Mouse (Mus musculus) cortical plate, adult 2 months (tissue): ENCODE measurements around the gene Map4k1. TPM values are rescaled to one million over a fixed set of nuclear protein-coding genes. Genes with fewer than 3 reads are reported as not detected.

Source experiments
- H3K27ac ChIP-seq: fragments of 200-500 bp; 2 replicates; pipeline ENCODE4 v1.5.1; 2012; ENCODE audit warnings: low read length, control low read depth, inconsistent platforms; ENCODE audit not compliant: insufficient read depth
- H3K4me1 ChIP-seq: fragments of 200-500 bp; 2 replicates; pipeline ENCODE4 v1.6.1; 2011; ENCODE audit warnings: low read length; ENCODE audit not compliant: control insufficient read depth, insufficient read depth
- H3K4me3 ChIP-seq: fragments of 200-500 bp; 2 replicates; pipeline ENCODE4 v1.5.1; 2011; ENCODE audit warnings: mild to moderate bottlenecking, low read length, control low read depth; ENCODE audit not compliant: insufficient read depth
- CTCF ChIP-seq: fragments of 200-500 bp; IDR thresholded peaks from 2 replicates; pipeline ENCODE4 v1.5.1; 2011; ENCODE audit warnings: mild to moderate bottlenecking, control low read depth, low read length; ENCODE audit not compliant: insufficient read depth; ENCODE audit errors: extremely low read depth
- POLR2A ChIP-seq: fragments of 200-500 bp; IDR thresholded peaks from 2 replicates; pipeline ENCODE4 v1.6.1; 2011; ENCODE audit warnings: mild to moderate bottlenecking, low read length, control low read depth; ENCODE audit not compliant: insufficient read depth; ENCODE audit errors: extremely low read depth
- polyA plus RNA-seq: library from polyadenylated mRNA; depleted of rRNA; stranded (reverse); fragments of >200 nt; gene quantifications from 2 replicates; pipeline ENCODE4 v1.2.3, GENCODE M21; 2012

The Map4k1 gene
- polyA plus RNA-seq, 1 experiment: 2.2 TPM

DNA sequence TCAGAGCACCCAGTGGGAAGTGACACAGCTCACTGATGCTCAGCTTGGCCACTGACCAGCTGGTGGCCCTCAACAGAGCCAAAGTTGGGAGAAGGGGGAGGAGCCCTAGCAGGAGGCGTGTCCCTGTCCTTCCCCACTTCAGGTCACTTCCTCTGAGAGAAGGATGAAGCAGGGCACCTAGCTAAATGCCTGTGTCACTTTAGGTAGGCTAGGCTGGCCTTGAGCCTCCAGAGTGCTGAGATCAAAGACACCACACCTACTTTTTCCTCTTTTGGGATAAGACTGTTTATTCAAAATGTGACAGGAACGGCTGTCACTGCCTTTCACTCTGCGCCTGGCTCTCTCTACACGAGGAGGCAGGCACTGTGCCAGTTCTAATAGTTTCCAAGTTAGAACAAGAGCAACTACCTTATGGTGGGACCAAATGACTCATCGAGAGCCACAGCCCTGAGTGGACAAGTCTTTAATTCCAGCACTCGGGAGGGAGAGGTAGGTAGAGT is 10.0 kb upstream of the Map4k1 start:
- no peaks in the 10 kb centered on the region for H3K4me1 ChIP-seq
- TF ChIP-seq POLR2A (no peak), CTCF (no peak)
- H3K27ac ChIP-seq: no peak overlapping the region
- no peak overlapping the region for H3K4me3 ChIP-seq

DNA sequence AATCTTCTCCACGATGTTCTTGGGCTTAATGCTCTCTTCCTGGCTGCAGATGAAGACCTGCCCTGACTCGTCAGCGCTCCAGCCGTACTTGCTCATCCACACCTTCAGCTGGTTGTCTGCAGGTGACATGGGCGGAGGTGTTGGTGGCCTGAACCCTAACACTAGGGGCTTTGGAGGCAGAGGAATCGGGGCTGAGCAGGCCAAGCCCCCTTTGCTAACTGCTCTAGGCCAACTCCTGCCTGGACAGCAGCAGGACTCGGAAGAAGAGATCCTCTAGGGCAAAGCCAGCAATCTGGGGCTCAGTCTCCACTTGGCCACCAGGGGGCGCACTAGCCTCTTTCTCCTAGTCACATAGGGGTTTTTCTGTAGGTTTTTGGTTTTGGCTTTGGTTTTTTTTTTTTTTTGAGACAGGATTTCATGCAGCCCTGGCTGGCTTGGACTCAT is 9.3 kb upstream of the Map4k1 start:
- TF ChIP-seq POLR2A (no peak), CTCF (peak; percentile 63)
- H3K4me3 ChIP-seq: no peak overlapping the region
- no peaks in the 10 kb centered on the region for H3K4me1 ChIP-seq
- H3K27ac ChIP-seq: no peak overlapping the region

DNA sequence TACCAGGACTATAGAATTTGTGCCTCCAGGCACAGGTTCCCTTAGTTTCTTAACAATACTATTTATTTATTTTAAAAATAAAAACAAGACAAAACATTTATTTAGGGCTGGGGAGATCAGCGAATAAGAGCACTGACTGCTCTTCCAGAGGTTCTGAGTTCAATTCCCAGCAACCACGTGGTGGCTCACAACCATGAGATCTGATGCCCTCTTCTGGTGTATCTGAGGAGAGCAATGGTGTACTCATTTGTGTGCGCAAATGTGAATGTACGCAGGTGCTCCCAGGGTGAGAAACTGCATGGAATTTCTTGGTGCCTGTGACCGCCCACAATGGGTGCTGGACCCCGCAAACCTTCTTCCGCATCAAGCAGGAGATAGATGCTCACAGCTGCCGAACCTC is 8.8 kb upstream of the Map4k1 start:
- Histone ChIP-seq H3K4me1 (no peaks in the 10 kb centered on the region), H3K4me3 (no peak overlapping the region), H3K27ac (no peak overlapping the region)
- TF ChIP-seq CTCF (peak; percentile 39; the same call in 1 of the 2 replicates), POLR2A (no peak)

DNA sequence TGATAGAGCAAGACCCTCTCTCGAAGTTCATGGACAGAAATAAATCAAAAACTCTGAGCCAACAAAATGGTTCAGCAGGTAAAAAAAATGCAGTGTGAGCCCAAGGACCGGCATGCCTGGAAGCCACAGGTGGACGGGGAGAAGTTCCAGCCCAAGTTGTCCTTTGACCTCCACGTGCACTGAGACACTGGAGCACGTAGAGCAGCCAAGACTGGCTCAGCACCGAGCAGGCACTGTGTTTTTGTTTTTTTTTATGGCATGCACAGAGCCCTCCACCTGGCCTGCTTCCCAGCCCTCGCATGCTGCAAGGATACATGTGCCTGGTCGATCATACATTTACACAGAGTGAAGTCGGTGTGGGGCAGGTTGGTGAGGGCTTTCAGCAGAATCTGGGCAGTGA is 4.3 kb upstream of the Map4k1 start:
- Histone ChIP-seq H3K4me3 (no peak overlapping the region), H3K4me1 (peaks cover 4% of the 10 kb centered on the region), H3K27ac (no peak overlapping the region)
- TF ChIP-seq CTCF (no peak), POLR2A (no peak)

DNA sequence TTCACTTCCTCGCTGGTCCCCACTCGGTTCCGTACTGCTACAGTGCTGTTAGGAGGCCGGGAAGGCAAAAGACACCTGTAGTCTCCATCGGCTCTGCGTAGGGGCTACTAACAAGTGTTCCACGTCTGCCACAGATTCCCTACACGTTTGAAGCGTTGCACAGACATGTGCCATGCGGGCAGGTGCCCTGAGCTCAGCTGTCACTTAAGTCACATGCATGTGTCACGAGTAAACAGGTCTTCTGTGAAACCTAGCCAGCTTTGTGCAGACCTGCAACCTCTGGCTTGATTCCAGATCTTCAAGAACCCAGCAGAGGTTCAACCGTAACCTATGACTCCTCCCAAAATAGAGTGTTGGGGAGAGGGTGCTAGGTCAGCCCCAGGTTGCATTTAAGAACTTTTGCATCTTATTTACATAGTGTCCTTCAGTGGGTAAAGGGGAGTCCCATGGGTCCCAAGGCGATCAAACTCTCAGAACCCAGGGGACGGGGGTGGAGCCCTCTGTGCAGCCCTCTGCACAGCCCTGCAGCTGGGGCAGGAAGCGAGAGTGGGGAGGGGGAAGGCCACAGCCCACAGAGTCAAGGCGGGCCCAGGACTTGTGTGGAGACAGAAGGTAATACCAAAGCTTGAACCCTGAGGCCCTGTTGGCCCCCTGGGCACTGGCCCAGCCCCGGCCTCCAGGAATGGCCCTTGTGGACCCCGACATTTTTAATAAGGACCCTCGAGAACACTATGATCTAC is 594 bp downstream of the Map4k1 start:
- TF ChIP-seq CTCF: no peak
- no peak for TF ChIP-seq POLR2A
- Histone ChIP-seq H3K27ac (0 out of 2 replicates have a peak overlapping the region, but pooled peaks have one; percentile 0), H3K4me1 (peaks cover 4% of the 10 kb centered on the region), H3K4me3 (peak overlapping the region; percentile 64)

DNA sequence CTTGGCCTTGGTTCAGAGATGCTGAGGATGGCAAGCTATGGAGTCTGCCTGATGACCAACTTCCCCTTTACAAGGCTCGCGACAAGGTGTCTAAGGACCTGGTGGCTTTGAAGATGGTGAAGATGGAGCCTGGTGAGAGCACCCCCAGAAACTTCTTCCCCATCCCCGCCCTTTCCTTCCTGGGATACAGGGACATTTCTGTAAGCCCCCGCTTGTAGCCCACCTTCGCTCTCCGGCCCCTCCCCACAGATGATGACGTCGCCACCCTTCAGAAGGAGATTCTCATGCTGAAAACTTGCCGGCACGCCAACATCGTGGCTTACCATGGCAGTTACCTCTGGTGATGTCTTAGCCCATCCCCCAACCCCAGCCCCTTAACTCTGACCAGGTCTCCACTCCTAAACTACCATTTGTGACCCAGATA is 1.3 kb downstream of the Map4k1 start:
- Histone ChIP-seq H3K4me1 (peaks cover 4% of the 10 kb centered on the region), H3K27ac (no peak overlapping the region), H3K4me3 (no peak overlapping the region)
- no peak for TF ChIP-seq CTCF

DNA sequence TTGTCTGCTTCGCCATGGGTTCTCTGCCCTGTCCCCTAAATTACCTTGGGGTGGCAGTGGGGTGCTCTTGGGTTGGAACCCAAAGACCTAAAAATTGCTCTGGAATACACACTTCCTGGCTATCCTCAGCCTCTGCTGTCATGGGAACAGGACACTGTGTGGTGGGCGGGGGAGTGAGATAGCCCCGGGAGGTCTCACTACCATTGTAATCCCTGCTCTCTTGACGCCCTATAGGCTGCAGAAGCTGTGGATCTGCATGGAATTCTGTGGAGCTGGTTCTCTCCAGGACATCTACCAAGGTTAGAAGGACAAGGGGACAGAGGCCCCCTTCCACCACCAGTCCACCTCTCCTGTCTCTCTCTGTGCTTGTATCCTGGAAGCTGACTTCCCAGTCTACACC is 2.0 kb downstream of the Map4k1 start:
- no peak overlapping the region for H3K27ac ChIP-seq
- no peak overlapping the region for H3K4me3 ChIP-seq
- H3K4me1 ChIP-seq: peaks cover 4% of the 10 kb centered on the region
- no peak for TF ChIP-seq CTCF
- no peak for TF ChIP-seq POLR2A

DNA sequence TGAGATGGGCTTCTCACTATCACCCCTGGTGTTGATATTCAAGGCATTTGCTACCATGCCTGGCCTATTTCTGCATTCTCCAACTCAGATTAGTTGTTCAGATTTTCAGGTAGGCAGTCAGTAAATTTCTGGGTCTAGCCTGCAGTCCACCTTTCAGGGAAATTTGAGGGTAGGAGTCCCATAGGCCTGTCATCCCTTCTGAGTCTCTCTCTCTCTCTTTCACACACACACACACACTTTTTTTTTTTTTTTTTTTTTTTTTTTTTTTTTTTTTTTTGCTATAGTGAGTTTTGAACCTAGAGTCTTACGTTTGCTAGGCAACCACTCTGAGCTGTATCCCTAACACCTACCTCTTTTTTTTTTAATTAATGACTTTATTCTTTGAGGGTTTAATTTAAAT is 2.6 kb downstream of the Map4k1 start:
- Histone ChIP-seq H3K27ac (no peak overlapping the region), H3K4me1 (peaks cover 4% of the 10 kb centered on the region), H3K4me3 (no peak overlapping the region)
- TF ChIP-seq POLR2A: no peak
- TF ChIP-seq CTCF: no peak

DNA sequence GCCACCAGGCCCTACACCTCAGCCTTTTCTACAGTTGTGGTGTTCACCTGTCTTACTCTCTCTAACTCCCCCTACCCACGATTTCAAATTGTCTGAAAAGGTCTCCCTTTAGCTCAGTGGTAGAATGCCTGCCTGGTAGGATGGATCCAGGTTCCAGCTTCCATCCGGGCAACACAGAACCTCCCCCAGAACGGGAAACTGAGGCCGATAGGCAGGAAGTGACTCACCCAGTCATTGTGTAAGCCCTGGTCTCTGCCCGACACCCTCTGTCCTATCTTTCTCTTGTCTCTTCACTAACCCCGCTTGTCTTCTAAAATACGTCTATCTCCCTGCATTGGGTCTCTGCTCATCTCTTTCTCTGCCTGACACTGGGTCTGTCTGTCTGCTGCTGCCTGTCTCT is 3.4 kb downstream of the Map4k1 start:
- TF ChIP-seq CTCF (no peak), POLR2A (no peak)
- Histone ChIP-seq H3K4me1 (peaks cover 4% of the 10 kb centered on the region), H3K4me3 (no peak overlapping the region), H3K27ac (no peak overlapping the region)

DNA sequence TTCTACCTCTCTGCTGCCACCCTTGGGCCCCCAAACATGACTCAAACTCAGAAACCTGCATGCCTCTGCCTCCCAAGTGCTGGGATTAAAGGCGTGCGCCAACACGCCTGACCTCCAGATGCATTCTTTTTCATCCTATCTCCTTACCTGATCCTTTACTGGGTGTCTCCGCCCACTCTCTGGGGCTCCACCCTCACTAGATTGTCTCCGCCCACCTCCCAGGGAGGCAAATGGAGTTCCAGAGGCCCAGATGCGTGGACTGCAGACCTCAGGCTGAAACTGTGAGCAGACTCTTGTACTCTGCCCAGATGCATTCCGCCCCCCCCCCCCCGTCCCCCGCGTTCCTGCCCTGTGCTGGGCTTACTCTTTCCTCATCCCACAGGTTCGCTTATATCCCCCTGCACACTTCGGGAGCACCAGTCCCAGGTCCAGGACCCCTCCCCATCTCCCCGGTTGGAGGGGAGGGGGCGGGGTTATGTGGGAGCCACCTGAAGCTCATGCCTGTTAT is 9.0 kb downstream of the Map4k1 start:
- H3K27ac ChIP-seq: no peak overlapping the region
- H3K4me3 ChIP-seq: no peak overlapping the region
- H3K4me1 ChIP-seq: no peaks in the 10 kb centered on the region
- no peak for TF ChIP-seq CTCF
- TF ChIP-seq POLR2A: no peak

DNA sequence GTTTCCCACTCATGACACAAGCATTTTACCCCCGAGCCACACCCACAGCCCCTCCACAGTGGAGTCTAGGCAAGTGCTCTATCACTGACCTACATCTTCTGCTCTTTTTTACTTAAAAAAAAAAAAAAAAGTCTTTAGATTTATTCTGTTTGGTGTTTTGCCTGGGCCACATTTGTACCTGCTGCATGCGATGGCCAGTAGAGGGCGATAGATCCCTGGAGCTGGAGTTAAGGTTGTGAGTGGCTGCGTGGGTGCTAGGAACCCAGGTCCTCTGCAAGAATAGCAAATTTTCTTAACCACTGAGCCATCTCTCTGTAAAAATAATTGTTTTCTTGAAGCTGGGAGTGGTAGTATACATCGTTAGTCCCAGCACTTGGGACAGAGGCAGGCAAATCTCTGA is 9.8 kb downstream of the Map4k1 start:
- Histone ChIP-seq H3K27ac (no peak overlapping the region), H3K4me1 (no peaks in the 10 kb centered on the region), H3K4me3 (no peak overlapping the region)
- TF ChIP-seq POLR2A (no peak), CTCF (no peak)
